Mouse (Mus musculus): ENCODE results near the gene Ccdc126. TPM values are rescaled to one million over a fixed set of nuclear protein-coding genes. Genes with fewer than 3 reads are reported as not detected.

Ccdc126 gene
- polyA plus RNA-seq, 1 experiment = 12.0 TPM

DNA sequence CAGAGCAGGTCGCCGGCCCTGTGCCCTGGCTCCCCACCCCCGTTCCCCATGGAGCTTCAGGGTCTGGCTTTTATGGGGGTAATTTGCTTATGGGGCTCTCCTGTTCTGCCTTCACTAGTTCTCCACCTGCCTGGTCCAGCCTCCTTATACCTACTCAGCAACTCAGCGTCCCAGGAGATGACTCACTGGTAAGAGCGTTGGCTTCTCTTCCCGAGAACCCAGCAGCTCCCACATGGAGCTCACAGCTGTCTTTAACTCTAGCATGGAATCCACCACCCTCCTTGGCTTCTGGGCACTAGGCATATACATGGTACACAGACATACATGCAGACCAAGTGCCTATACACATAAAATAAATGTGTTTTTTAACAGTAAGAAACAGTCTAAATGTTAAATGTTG is 20.1 kb downstream of the Ccdc126 start:
- peak in 1 of 2 experiments; percentile 41 for DNase-seq (ENCODE audit: extremely low spot score in 1 of 2, low spot score in 1 of 2)

DNA sequence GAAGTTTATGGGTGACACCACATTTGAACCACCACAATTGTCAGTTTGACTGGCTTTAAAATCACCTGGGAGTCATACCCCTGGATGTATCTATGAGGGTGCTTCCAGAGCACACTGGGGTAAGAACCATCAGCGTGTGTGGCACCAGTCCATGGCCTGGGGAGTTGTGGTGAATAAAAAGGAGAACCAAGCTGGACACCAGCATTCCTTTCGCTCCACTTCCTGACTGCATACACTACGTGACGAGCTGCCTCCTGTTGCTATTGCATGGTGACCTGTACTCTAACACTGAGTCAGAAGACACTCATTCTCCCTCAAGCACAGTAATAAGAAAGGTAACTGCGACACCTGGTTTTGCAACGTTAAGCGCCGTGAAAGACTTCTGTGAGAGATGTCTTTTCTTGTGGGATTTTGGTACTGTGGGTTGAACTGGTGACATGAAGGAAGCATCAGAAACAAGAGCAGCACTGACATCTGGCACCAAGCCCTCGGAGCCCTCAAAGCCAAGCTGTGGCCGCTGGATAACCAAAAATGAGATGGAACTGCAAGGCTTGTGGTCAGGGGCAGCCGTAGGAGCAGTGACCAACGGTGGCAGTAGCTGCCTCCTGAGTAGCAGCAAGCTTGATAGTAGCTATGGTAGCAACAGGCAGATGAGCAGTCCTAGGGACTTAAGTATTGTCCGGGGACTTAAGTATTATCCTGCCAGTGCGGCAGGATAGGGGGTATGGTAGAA is 24.8 kb downstream of the Ccdc126 start:
- DNase-seq (ENCODE audit: extremely low spot score in 1 of 2, low spot score in 1 of 2) = no peak

DNA sequence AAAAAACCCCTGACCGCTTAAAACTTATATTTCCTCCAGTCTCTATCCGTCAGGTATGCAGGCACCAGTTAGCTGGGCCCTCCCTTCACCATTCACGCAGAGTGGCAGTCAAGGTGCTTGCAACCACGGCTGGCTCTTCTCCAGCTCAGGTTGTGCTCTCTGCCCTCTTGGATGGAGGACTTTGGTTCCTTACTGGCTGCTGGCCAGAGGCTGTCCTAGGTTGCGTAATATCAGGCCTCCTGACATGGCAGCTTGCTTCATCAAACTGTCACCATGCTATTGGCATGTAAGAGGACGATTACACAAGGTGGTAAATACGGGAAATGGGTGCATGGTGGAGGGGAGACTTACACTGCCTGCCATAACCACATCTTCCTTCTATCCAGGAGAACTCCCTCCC is 30.8 kb downstream of the Ccdc126 start:
- DNase-seq (ENCODE audit: extremely low spot score in 1 of 2, low spot score in 1 of 2) = no peak

DNA sequence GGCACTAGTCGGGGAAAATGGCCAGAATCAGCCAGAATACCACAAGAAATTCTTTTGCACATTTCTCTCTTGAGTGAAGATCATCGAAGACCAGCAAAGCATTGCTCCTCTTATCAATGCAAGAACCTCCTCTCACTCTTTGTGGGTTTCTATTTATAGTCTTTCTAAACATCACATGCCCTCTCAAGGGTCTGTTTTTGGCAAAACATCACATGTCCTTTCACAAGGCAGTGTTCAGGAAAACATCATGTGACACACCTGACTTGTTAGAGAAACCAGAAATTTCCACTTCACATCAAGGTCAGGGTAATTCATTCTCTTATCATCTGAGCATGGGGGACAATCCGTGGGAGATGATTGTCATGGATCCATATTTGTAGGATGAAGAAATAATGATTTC is 35.5 kb downstream of the Ccdc126 start:
- DNase-seq (ENCODE audit: extremely low spot score in 1 of 2, low spot score in 1 of 2) = no peak

DNA sequence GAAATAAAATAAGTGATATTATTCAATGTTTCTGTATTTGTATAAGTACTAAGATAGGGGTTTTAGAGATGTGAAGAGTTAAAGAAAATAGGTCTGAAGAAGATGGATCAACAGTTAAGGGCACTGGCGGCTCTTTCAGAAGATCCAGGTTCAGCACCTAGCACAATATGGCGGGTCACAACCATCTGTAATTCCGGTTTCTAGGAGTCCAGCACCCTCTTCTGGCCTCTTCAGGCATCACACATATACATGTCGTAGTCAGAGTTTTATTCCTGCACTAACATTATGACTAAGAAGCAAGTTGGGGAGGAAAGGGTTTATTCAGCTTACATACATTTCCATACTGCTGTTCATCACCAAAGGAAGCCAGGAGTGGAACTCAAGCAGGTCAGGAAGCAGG is 36.1 kb downstream of the Ccdc126 start:
- DNase-seq (ENCODE audit: extremely low spot score in 1 of 2, low spot score in 1 of 2) = no peak

DNA sequence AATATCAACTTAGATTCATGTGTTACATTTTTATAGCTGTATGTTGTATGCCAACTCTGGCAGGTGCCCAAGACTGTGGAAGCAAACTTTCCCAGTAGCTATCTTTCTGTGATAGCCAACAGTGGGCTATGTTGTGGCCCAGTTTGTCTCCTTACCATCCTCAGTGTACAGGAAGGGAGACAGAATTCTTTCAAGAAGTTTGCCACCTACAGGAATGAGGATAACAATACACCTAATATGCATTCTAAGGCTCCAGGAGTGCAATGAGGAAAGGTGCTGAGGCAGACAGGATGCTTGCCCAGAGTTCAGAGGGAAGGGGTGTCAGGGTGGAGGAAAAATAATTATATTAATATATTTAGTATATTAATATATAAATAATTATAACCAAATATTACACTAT is 41.3 kb downstream of the Ccdc126 start:
- DNase-seq (ENCODE audit: extremely low spot score in 1 of 2, low spot score in 1 of 2) = peak in 1 of 2 experiments; percentile 4

DNA sequence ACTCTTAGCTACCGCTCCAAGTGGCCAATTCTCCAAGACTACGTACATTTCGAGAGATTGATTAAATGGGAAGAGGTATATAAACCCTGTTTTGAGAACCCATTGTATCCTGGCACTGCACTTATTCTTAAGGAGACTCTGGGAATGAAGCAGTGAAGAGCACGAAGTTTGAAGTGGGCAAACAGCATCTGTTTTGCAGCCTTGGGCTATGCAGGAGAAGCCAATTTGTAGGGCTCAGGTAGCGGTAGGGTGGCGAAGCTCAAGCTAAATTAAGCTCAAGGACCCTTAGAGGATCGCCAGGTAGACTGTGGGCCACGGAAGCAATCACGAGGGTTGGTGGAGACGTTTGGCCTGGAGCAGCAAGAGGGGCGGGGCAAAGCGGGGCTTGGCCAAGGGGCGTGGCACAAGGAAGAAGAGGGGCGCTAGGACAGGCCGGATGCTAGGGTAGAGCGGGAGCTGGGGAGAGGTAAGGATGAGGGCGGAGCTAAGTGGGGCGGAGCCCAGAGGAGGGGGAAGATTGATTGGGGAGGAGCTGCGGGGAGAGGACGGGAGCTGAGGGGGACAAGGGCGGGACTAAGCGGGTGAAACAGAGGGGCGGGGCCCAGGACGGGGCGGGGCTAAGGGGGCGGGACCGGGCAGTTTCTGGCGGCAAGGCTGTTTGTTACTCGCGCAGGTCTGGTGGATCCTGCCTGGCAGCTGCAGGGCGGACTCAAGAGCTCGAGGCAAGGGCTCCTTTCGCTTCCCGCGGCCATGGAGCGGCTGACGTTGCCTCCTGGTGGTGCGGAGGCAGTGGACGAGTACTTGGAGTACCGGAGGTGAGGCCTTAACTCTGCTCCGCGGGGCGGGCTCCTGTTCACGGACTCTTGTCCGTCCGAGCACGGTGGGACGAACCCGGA is 48.3 kb downstream of the Ccdc126 start, which contains the start of gene Fam221a:
TSS of gene Fam221a (plus strand) at position 581 of the 896 bp plus-strand sequence.
- peak; percentile 36 to 53 for DNase-seq (ENCODE audit: extremely low spot score in 1 of 2, low spot score in 1 of 2)

DNA sequence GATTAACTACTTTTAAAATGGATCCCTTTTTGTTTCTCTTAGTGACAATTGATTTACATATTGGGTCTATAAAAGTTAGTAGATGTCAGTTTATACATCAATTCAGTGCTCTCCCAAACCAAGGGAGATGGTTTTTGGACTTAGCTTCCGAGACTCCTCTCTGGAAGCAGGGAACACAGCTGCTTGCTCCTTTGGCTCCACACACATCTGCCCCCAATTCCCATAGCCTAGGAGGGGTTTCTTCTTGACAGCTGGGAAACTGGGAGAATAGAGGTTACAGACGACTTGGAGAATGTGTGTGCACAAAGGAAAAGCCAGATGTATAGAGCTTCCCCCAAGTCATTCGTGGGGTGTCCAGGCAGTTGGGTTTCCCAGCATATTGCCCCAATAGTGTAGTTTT is 49.1 kb downstream of the Ccdc126 start:
- no peak for DNase-seq (ENCODE audit: extremely low spot score in 1 of 2, low spot score in 1 of 2)

DNA sequence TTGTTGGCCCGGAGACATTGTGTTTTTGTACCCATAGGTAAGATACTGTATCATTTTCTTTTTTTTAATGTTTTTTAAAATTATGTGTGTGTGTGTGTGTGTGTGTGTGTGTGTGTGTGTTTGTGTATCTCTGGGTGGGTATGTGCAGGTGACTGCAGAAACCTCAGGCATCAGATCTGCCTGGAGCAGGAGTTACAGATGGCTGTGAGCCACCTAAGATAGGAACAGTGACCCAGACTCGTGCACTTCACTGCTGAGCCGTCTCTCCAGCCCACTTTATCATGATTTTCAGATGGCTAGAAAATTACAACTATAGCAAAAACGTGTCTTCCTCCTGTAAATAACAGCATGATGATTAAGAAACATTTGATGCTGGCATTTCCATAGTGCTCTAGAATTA is 53.6 kb downstream of the Ccdc126 start:
- DNase-seq (ENCODE audit: extremely low spot score in 1 of 2, low spot score in 1 of 2) = no peak

DNA sequence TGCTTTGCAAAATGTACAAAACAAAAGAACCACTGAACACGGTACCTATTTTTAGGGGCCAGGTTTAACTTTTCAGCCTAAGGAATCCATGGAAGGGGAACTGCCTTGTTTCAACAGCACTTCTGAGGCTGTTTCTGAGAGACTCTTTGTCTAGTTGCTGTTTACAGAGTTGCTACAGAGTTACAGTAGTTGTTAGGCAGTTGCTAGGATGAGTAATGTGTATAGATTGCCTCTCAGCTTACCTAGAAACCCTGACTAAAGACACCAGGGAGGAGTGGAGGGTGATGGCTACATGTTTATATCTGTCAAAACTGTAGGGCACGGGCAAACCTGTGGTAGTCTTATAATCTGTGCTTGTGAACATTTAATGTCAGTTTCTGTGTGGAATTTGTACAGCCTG is 54.9 kb downstream of the Ccdc126 start:
- DNase-seq (ENCODE audit: extremely low spot score in 1 of 2, low spot score in 1 of 2) = no peak

DNA sequence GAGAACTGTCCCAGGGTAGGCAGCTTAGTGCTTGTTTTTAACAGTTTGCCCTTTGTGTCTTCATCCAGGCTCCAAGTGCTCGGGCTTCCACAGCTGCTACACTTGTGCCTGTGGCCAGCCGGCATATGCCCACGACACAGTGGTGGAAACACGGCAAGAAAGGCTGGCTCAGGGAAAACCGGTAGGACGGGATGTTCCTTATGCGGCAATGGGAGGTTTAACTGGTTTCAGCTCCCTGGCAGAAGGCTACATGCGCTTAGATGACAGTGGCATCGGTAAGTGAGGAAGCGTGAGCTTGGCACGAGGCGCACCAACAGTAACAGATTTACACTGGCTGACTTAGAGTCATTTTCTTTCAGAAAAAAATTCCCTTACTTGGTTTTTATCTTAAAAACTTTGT is 59.3 kb downstream of the Ccdc126 start:
- DNase-seq (ENCODE audit: extremely low spot score in 1 of 2, low spot score in 1 of 2) = no peak

Other genes starting within 250 kb of the Ccdc126 start
- gene Malsu1, start 245.5 kb upstream of the Ccdc126 start, polyA plus RNA-seq (2012; rRNA removed) = 16.9 and 17.3 TPM in 2 replicates
- gene Igf2bp3, start 104.3 kb upstream of the Ccdc126 start, polyA plus RNA-seq (2012; rRNA removed) = 0.06 and 0.13 TPM in 2 replicates
- 122 and 139 TPM in 2 replicates for gene Tra2a, start 55.2 kb upstream of the Ccdc126 start, polyA plus RNA-seq (2012; rRNA removed)
- gene Fam221a, start 48.5 kb downstream of the Ccdc126 start, polyA plus RNA-seq (2012; rRNA removed) = 1.4 and 1.8 TPM in 2 replicates
- 0.06 and 0.08 TPM in 2 replicates for gene Stk31, start 76.3 kb downstream of the Ccdc126 start, polyA plus RNA-seq (2012; rRNA removed)